Mouse (Mus musculus): ENCODE measurements around the gene Rmnd5b. TPM values are rescaled to one million over a fixed set of nuclear protein-coding genes. Genes with fewer than 3 reads are reported as not detected.

The Rmnd5b gene
- polyA plus RNA-seq (2015; fragmentation: Nextera tagmentation; extraction: Ambion mirVana), result 32.4 and 34.2 TPM in 2 replicates

GRCm38 (mm10) chr11:51635525-51636322 lies at the start of gene Rmnd5b:
TSS of gene Rmnd5b (minus strand) at chr11:51635896.
- under 1% methylated on average over 61 of the region's 61 CpGs for WGBS
- no peaks in the 10 kb centered on the region for H3K36me3 ChIP-seq (ENCODE audit: control insufficient read depth, insufficient read depth)

GRCm38 (mm10) chr11:51681976-51682374 lies 46.3 kb upstream of the Rmnd5b start:
- ATAC-seq, result peak; percentile 31; the same call in 1 of the 2 replicates
- no peaks in the 10 kb centered on the region for H3K27me3 ChIP-seq (replicated peaks; ENCODE audit: control insufficient read depth, insufficient read depth, low read length)
- H3K4me3 ChIP-seq (ENCODE audit: low read depth, low read length), result no peak overlapping the region
- H3K27ac ChIP-seq (ENCODE audit: low read depth, low read length), result no peak overlapping the region
- no peaks in the 10 kb centered on the region for H3K9me3 ChIP-seq (ENCODE audit: control insufficient read depth)
- H3K4me2 ChIP-seq (replicated peaks; ENCODE audit: low read depth), result 0 out of 2 replicates have a peak overlapping the region, but pooled peaks have one; percentile 28
- no peak for TF ChIP-seq CTCF (IDR thresholded peaks at IDR 0.05; ENCODE audit: low read depth)
- H3K36me3 ChIP-seq (ENCODE audit: control insufficient read depth, insufficient read depth), result no peaks in the 10 kb centered on the region
- no peak overlapping the region for H3K9ac ChIP-seq (ENCODE audit: low read depth, low read length)
- 40% methylated on average over 8 of the region's 8 CpGs for WGBS
- H3K4me1 ChIP-seq (replicated peaks; ENCODE audit: control insufficient read depth, insufficient read depth, low read length), result no peaks in the 10 kb centered on the region; the same call in 1 of the 2 replicates

More at GRCm38 (mm10) chr11:51635525-51636322, at the start of gene Rmnd5b:
- H3K4me1 ChIP-seq (replicated peaks; ENCODE audit: control insufficient read depth, insufficient read depth, low read length), result 0 out of 2 replicates have a peak, but pooled peaks cover 3% of the 10 kb centered on the region
- no peaks in the 10 kb centered on the region for H3K27me3 ChIP-seq (replicated peaks; ENCODE audit: control insufficient read depth, insufficient read depth, low read length)
- H3K9ac ChIP-seq (ENCODE audit: low read depth, low read length), result peak within 1 kb of the TSS; percentile 74
- H3K4me3 ChIP-seq (ENCODE audit: low read depth, low read length), result peak within 1 kb of the TSS; percentile 81
- H3K27ac ChIP-seq (ENCODE audit: low read depth, low read length), result peak within 1 kb of the TSS; percentile 94
- no peaks in the 10 kb centered on the region for H3K9me3 ChIP-seq (ENCODE audit: control insufficient read depth)
- ATAC-seq, result peak; percentile 91
- TF ChIP-seq CTCF (IDR thresholded peaks at IDR 0.05; ENCODE audit: low read depth), result peak; percentile 52
- H3K4me2 ChIP-seq (replicated peaks; ENCODE audit: low read depth), result peak within 1 kb of the TSS; percentile 75

DNA sequence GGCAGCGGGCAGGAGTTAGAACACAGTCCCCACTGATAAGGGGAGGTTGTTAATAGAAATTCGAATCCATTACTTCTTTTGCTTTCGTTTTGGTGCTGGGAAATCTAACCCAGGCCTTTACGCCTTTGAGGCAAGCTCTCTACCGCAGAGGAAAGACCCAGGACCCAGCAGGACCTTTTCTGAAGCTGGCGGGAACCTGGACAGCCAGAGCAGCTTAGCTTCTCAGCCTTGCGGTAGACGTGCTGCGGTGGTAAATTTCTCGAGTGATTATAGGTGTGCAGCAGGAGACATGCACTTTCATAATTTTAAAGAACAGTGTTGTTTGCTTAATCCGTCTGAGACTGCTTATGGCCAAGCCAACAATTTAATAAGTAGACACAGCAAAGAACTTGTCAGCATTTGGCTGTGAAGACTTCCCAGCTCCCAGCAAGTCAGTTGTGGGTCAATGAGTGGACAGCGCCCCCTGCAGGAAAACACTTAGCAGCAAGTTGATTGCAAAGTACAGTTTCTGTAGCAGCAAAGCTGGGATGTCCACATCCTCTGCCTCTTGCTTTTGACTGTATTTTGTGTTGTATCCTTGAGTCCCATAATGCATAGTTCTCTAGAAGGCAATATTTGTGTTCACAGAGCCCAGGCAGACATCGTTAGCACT lies 45.8 kb upstream of the Rmnd5b start:
- H3K36me3 ChIP-seq (ENCODE audit: control insufficient read depth, insufficient read depth), result no peaks in the 10 kb centered on the region

GRCm38 (mm10) chr11:51679466-51679865 lies 43.8 kb upstream of the Rmnd5b start:
- WGBS, result 76% methylated on average over 3 of the region's 3 CpGs
- no peaks in the 10 kb centered on the region for H3K27me3 ChIP-seq (replicated peaks; ENCODE audit: control insufficient read depth, insufficient read depth, low read length)
- H3K4me3 ChIP-seq (ENCODE audit: low read depth, low read length), result no peak overlapping the region
- no peak overlapping the region for H3K27ac ChIP-seq (ENCODE audit: low read depth, low read length)
- TF ChIP-seq CTCF (IDR thresholded peaks at IDR 0.05; ENCODE audit: low read depth), result no peak
- H3K9ac ChIP-seq (ENCODE audit: low read depth, low read length), result no peak overlapping the region
- ATAC-seq, result no peak
- no peak overlapping the region for H3K4me2 ChIP-seq (replicated peaks; ENCODE audit: low read depth)
- no peaks in the 10 kb centered on the region for H3K9me3 ChIP-seq (ENCODE audit: control insufficient read depth)
- no peaks in the 10 kb centered on the region for H3K36me3 ChIP-seq (ENCODE audit: control insufficient read depth, insufficient read depth)
- no peaks in the 10 kb centered on the region; the same call in 1 of the 2 replicates for H3K4me1 ChIP-seq (replicated peaks; ENCODE audit: control insufficient read depth, insufficient read depth, low read length)

More for the DNA sequence above, 45.8 kb upstream of the Rmnd5b start:
- H3K4me3 ChIP-seq (ENCODE audit: low read depth, low read length), result no peak overlapping the region
- no peaks in the 10 kb centered on the region for H3K27me3 ChIP-seq (replicated peaks; ENCODE audit: control insufficient read depth, insufficient read depth, low read length)
- H3K9me3 ChIP-seq (ENCODE audit: control insufficient read depth), result no peaks in the 10 kb centered on the region
- peak; percentile 64; the same call in 1 of the 2 replicates for ATAC-seq
- peak overlapping the region; percentile 28; the same call in 1 of the 2 replicates for H3K4me2 ChIP-seq (replicated peaks; ENCODE audit: low read depth)
- H3K9ac ChIP-seq (ENCODE audit: low read depth, low read length), result no peak overlapping the region
- WGBS, result 29% methylated on average over 13 of the region's 13 CpGs
- peak; percentile 97 for TF ChIP-seq CTCF (IDR thresholded peaks at IDR 0.05; ENCODE audit: low read depth)
- H3K27ac ChIP-seq (ENCODE audit: low read depth, low read length), result no peak overlapping the region
- H3K4me1 ChIP-seq (replicated peaks; ENCODE audit: control insufficient read depth, insufficient read depth, low read length), result no peaks in the 10 kb centered on the region; the same call in 1 of the 2 replicates

DNA sequence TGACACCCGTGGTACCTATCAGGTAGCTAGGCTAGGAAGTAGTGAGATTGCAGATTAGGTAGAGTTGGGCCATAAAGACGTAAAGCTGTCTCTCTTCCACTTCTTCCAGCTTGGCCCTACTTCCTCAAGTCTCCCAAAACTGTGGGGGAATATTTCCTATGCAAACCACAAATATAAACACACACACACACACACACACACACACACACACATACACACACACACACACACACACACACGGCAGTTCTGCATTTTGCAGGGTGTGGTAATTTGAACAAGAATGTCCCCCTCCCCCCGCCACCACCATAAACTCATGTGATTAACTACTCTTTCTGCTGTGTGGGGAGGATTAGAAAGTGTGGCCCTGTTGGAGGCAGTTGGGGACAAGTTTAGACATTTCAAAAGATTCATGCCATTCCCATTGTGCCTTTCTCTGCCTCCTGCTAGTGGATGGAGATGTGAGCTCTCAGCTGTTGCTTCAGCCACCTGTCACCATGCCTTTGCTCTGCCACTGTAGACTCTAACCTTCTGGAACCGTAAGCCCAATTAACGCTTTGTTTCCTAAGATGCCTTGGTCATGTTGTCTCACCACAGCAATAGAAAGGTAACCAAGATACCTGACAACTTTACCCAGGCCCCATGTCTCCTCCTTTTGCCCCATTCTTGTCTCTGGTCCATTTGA lies 42.2 kb upstream of the Rmnd5b start:
- WGBS, result 40% methylated on average over 6 of the region's 6 CpGs
- H3K9ac ChIP-seq (ENCODE audit: low read depth, low read length), result no peak overlapping the region
- no peaks in the 10 kb centered on the region for H3K36me3 ChIP-seq (ENCODE audit: control insufficient read depth, insufficient read depth)
- no peaks in the 10 kb centered on the region; the same call in 1 of the 2 replicates for H3K4me1 ChIP-seq (replicated peaks; ENCODE audit: control insufficient read depth, insufficient read depth, low read length)
- no peak overlapping the region for H3K4me3 ChIP-seq (ENCODE audit: low read depth, low read length)
- no peak overlapping the region for H3K27ac ChIP-seq (ENCODE audit: low read depth, low read length)
- no peak for ATAC-seq
- H3K9me3 ChIP-seq (ENCODE audit: control insufficient read depth), result no peaks in the 10 kb centered on the region
- no peak for TF ChIP-seq CTCF (IDR thresholded peaks at IDR 0.05; ENCODE audit: low read depth)
- H3K4me2 ChIP-seq (replicated peaks; ENCODE audit: low read depth), result no peak overlapping the region
- H3K27me3 ChIP-seq (replicated peaks; ENCODE audit: control insufficient read depth, insufficient read depth, low read length), result no peaks in the 10 kb centered on the region

- H3K9me3 ChIP-seq (ENCODE audit: control insufficient read depth), result no peaks in the 10 kb centered on the region
- no peak overlapping the region for H3K4me2 ChIP-seq (replicated peaks; ENCODE audit: low read depth)
- ATAC-seq, result no peak
- H3K9ac ChIP-seq (ENCODE audit: low read depth, low read length), result no peak overlapping the region
- H3K27me3 ChIP-seq (replicated peaks; ENCODE audit: control insufficient read depth, insufficient read depth, low read length), result no peaks in the 10 kb centered on the region
- no peaks in the 10 kb centered on the region for H3K4me1 ChIP-seq (replicated peaks; ENCODE audit: control insufficient read depth, insufficient read depth, low read length)
- 77% methylated on average over 5 of the region's 5 CpGs for WGBS
- no peak overlapping the region for H3K4me3 ChIP-seq (ENCODE audit: low read depth, low read length)
- no peak overlapping the region for H3K27ac ChIP-seq (ENCODE audit: low read depth, low read length)
- no peaks in the 10 kb centered on the region for H3K36me3 ChIP-seq (ENCODE audit: control insufficient read depth, insufficient read depth)
- TF ChIP-seq CTCF (IDR thresholded peaks at IDR 0.05; ENCODE audit: low read depth), result no peak
These were observed 39.7 kb upstream of the Rmnd5b start for GRCm38 (mm10) chr11:51675386-51675785.
